Mouse (Mus musculus) kidney, adult 18-20 months (tissue): ENCODE results near the gene Slc7a7.

Source experiments
- DNase-seq: peaks from one replicate; pipeline ENCODE4 v3.0.0; 2021

Gene Slc7a7

GRCm38 (mm10) chr14:54409980-54410810 lies 7.4 kb downstream of the Slc7a7 start:
- peak; percentile 60 for DNase-seq

GRCm38 (mm10) chr14:54409057-54409645 lies 8.4 kb downstream of the Slc7a7 start:
- no peak for DNase-seq

- DNase-seq = peak; percentile 58
Observed at GRCm38 (mm10) chr14:54408336-54409056, 9.1 kb downstream of the Slc7a7 start.

- DNase-seq = no peak
Observed at GRCm38 (mm10) chr14:54401723-54402122, 15.9 kb downstream of the Slc7a7 start.

GRCm38 (mm10) chr14:54398921-54399382 lies 18.6 kb downstream of the Slc7a7 start:
- peak; percentile 66 for DNase-seq

- DNase-seq = no peak
Observed at GRCm38 (mm10) chr14:54398528-54398916, 19.1 kb downstream of the Slc7a7 start.

- no peak for DNase-seq
Observed at GRCm38 (mm10) chr14:54397872-54398527, 19.6 kb downstream of the Slc7a7 start.

- DNase-seq = no peak
Observed at GRCm38 (mm10) chr14:54396685-54397084, 20.9 kb downstream of the Slc7a7 start.

- no peak for DNase-seq
Observed at GRCm38 (mm10) chr14:54394309-54394708, 23.3 kb downstream of the Slc7a7 start.

- no peak for DNase-seq
Observed at GRCm38 (mm10) chr14:54393794-54394193, 23.8 kb downstream of the Slc7a7 start.

- no peak for DNase-seq
Observed at GRCm38 (mm10) chr14:54390843-54391242, 26.7 kb downstream of the Slc7a7 start.

- peak; percentile 75 for DNase-seq
Observed at GRCm38 (mm10) chr14:54387546-54387945, 30.0 kb downstream of the Slc7a7 start.

GRCm38 (mm10) chr14:54385968-54386618 lies 31.5 kb downstream of the Slc7a7 start:
- DNase-seq = peak; percentile 71

GRCm38 (mm10) chr14:54384396-54384795 lies 33.2 kb downstream of the Slc7a7 start:
- no peak for DNase-seq

- DNase-seq = peak; percentile 44
Observed at GRCm38 (mm10) chr14:54383355-54383771, 34.2 kb downstream of the Slc7a7 start.

GRCm38 (mm10) chr14:54382641-54383040 lies 34.9 kb downstream of the Slc7a7 start:
- DNase-seq = no peak

GRCm38 (mm10) chr14:54381816-54382215 lies 35.8 kb downstream of the Slc7a7 start:
- DNase-seq = no peak

- no peak for DNase-seq
Observed at GRCm38 (mm10) chr14:54380616-54381015, 37.0 kb downstream of the Slc7a7 start.

- DNase-seq = no peak
Observed at GRCm38 (mm10) chr14:54379571-54379970, 38.0 kb downstream of the Slc7a7 start.

- DNase-seq = no peak
Observed at GRCm38 (mm10) chr14:54377166-54377565, 40.4 kb downstream of the Slc7a7 start.

GRCm38 (mm10) chr14:54375916-54376315 lies 41.7 kb downstream of the Slc7a7 start:
- peak; percentile 66 for DNase-seq

- DNase-seq = peak; percentile 52
Observed at GRCm38 (mm10) chr14:54372923-54373322, 44.7 kb downstream of the Slc7a7 start.
